Mouse (Mus musculus): Measurements from ENCODE around the gene Pamr1. TPM values are rescaled to one million over a fixed set of nuclear protein-coding genes. Genes with fewer than 3 reads are reported as not detected.

The Pamr1 gene
- total RNA-seq (2023) = not detected

GRCm38 (mm10) chr2:102549611-102550266 lies at the start of gene Pamr1:
Pamr1 (plus strand) TSS chr2:102550012.

DNA sequence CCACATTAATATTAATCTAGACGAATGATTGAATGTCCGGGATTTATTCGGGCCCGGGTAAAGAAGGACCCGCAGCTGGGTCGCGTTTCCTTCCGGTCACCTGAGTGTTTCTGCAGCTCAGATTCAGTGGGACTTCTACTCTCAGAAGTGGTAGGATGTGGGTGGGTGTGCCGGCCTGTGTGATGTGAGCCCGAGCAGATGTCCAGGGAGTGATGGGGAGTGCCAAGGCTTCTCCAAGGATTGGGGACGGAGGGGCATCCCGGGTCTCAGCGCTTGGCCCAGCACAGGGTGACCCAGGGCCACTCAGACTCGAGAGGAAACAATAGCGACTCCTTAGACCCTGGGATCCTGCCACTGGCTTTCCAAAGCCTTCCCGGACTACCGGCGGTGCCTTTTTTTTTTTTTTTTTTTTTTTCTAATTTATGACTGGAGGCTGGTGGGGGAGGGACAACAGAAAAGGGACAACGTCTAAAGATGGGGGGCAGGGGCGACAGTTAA lies 108.4 kb downstream of the Pamr1 start, which contains the start of gene Slc1a2:
TSS of gene Slc1a2 (plus strand) at position 497 of the 498 bp plus-strand sequence.

Other genes starting within 250 kb of the Pamr1 start
- gene Trim44, start 142.2 kb upstream of the Pamr1 start, total RNA-seq (2023) = 47.6 TPM
- not detected for gene Fjx1, start 97.5 kb upstream of the Pamr1 start, total RNA-seq (2023)
- not detected for gene Slc1a2, start 108.6 kb downstream of the Pamr1 start, total RNA-seq (2023)